In genomic region chr19:47814721-47815120, GRCm38 (mm10) we compare ENCODE assay signal across 29 mouse cellular contexts. TPM values are rescaled to one million over a fixed set of nuclear protein-coding genes. Genes with fewer than 3 reads are reported as not detected.
"Had no signal": no experiment of that assay in that cellular context is flagged by ENCODE, and none has a peak within 500 bp of the region (broad histone marks: within the 10 kb centered on the region; RNA-seq: fewer than 3 reads in every experiment).

No protein-coding gene starts in this region.

- H3K4me2 ChIP-seq: embryonic facial prominence, embryonic 12.5 days; embryonic facial prominence, embryonic 13.5 days; embryonic facial prominence, embryonic 15.5 days; forebrain, embryonic 12.5 days; forebrain, embryonic 13.5 days had no signal

- H3K4me3 ChIP-seq: embryonic facial prominence, embryonic 10.5 days; embryonic facial prominence, embryonic 12.5 days; embryonic facial prominence, embryonic 13.5 days; embryonic facial prominence, embryonic 15.5 days; erythroblast, embryonic 14.5 days; forebrain, embryonic 10.5 days; forebrain, embryonic 12.5 days; forebrain, embryonic 13.5 days; gastrocnemius, adult 2 months; heart, adult 2 months; heart, embryonic 10.5 days had no signal

- H3K27ac ChIP-seq: embryonic facial prominence, embryonic 10.5 days; embryonic facial prominence, embryonic 12.5 days; embryonic facial prominence, embryonic 13.5 days; embryonic facial prominence, embryonic 15.5 days; forebrain, embryonic 10.5 days; forebrain, embryonic 12.5 days; forebrain, embryonic 13.5 days; gastrocnemius, adult 2 months; heart, adult 2 months; heart, embryonic 10.5 days had no signal

- DNase-seq: cerebellum, adult 8-10 months; cerebellum, adult 9-10 months; cerebellum, adult 9-11 months; cerebellum, postnatal 10 days; cerebellum, postnatal 14 days; cerebellum, postnatal 25 days; cerebellum, postnatal 36 days; embryo, embryonic 11 days; forebrain, postnatal 0 days; gastrocnemius, adult 2 months; gastrocnemius, postnatal 10 days; gastrocnemius, postnatal 14 days; gastrocnemius, postnatal 25 days; gastrocnemius, postnatal 36 days; heart, adult 18-20 months; heart, adult 2 months had no signal

- ATAC-seq: forebrain, embryonic 13.5 days; forebrain, embryonic 14.5 days; forebrain, embryonic 16.5 days; forebrain, postnatal 0 days had no signal

- H3K36me3 ChIP-seq: embryonic facial prominence, embryonic 10.5 days; embryonic facial prominence, embryonic 12.5 days; embryonic facial prominence, embryonic 13.5 days; embryonic facial prominence, embryonic 15.5 days; forebrain, embryonic 10.5 days; forebrain, embryonic 12.5 days; heart, embryonic 10.5 days had no signal

- H3K9me3 ChIP-seq: embryonic facial prominence, embryonic 10.5 days; embryonic facial prominence, embryonic 12.5 days; embryonic facial prominence, embryonic 13.5 days; embryonic facial prominence, embryonic 15.5 days; forebrain, embryonic 10.5 days; forebrain, embryonic 12.5 days; forebrain, embryonic 13.5 days; heart, embryonic 10.5 days had no signal

- H3K27me3 ChIP-seq: embryonic facial prominence, embryonic 12.5 days; embryonic facial prominence, embryonic 13.5 days; embryonic facial prominence, embryonic 15.5 days; forebrain, embryonic 12.5 days; forebrain, embryonic 13.5 days had no signal

- H3K4me1 ChIP-seq: embryonic facial prominence, embryonic 10.5 days; embryonic facial prominence, embryonic 12.5 days; embryonic facial prominence, embryonic 13.5 days; embryonic facial prominence, embryonic 15.5 days; forebrain, embryonic 12.5 days; heart, embryonic 10.5 days had no signal

- H3K9ac ChIP-seq: embryonic facial prominence, embryonic 12.5 days; embryonic facial prominence, embryonic 13.5 days; embryonic facial prominence, embryonic 15.5 days; forebrain, embryonic 12.5 days; forebrain, embryonic 13.5 days; forebrain, postnatal 0 days had no signal

RNA-seq across cellular contexts. Expression of gene Gsto2, which starts 50.6 kb away (rescaled TPM):
- total RNA-seq: common myeloid progenitor, adult 5-6 weeks; granulocyte monocyte progenitor cell, adult 5-6 weeks had no signal
- polyA plus RNA-seq: erythroblast, embryonic 14.5 days had no signal
